Mouse (Mus musculus): ENCODE results near the gene Atg9a.

- TF ChIP-seq CTCF (IDR thresholded peaks at IDR 0.05; ENCODE audit: control insufficient read depth, insufficient read depth, insufficient replicate concordance, low read depth, low read length) (no peak), POLR2A (IDR thresholded peaks at IDR 0.05; ENCODE audit: control insufficient read depth, low read depth, low read length) (no peak)
Measured at GRCm38 (mm10) chr1:75147411-75148135, 44.4 kb downstream of the Atg9a start.
